Mouse (Mus musculus): Measurements from ENCODE around the gene Marf1. TPM values are rescaled to one million over a fixed set of nuclear protein-coding genes. Genes with fewer than 3 reads are reported as not detected.

Gene Marf1
- 20.7 and 28.5 TPM in 2 replicates for polyA plus RNA-seq (2014; fragmentation: Nextera tagmentation; extraction: Ambion mirVana)

DNA sequence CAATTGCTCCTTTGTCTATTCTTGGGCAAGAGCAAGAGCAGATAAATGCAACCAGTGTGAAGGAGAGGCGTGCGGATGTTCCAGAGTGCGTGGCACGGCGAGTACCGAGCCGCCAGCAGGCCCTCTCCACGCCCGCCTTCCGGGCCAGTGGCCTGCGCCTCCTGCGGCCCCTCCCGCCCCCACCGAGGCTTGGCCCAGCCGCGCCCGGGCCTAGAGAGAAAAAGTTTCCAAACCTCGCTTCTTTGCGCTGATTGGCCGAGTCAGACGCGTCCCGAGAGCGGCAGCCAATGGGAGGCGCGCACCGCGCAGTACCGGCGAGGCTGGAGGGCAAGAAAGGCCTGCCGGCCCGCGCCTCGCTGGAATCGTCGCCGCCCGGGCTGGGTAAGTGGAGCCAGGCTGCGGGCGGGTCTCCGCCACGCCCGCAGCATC lies at the start of gene Marf1, which contains the start of gene Nde1:
Marf1 (minus strand) TSS at position 364 of the 429 bp plus-strand sequence.
Nde1 (plus strand) TSS at position 288 of the 429 bp plus-strand sequence.
- peak within 1 kb of the TSS; percentile 85 for H3K4me3 ChIP-seq (ENCODE audit: low read length)
- ATAC-seq (ENCODE audit: low FRiP score, low TSS enrichment): peak; percentile 91
- H3K4me2 ChIP-seq (replicated peaks; ENCODE audit: low read depth, low read length): peak within 1 kb of the TSS; percentile 46
- peak within 1 kb of the TSS; percentile 85 for H3K9ac ChIP-seq (ENCODE audit: low read depth, low read length)
- H3K27ac ChIP-seq (ENCODE audit: low read depth, low read length): peak within 1 kb of the TSS; percentile 91
- 1% methylated on average over 43 of the region's 43 CpGs for WGBS
- no peaks in the 10 kb centered on the region for H3K9me3 ChIP-seq (ENCODE audit: control insufficient read depth, low read length)
- H3K36me3 ChIP-seq (ENCODE audit: control insufficient read depth, insufficient read depth, low read length): peaks cover 2% of the 10 kb centered on the region; the same call in 1 of the 2 replicates
- no peaks in the 10 kb centered on the region for H3K27me3 ChIP-seq (ENCODE audit: control insufficient read depth, insufficient read depth, low read length)
- peaks cover 12% of the 10 kb centered on the region for H3K4me1 ChIP-seq (ENCODE audit: control insufficient read depth, insufficient read depth, low read length)

DNA sequence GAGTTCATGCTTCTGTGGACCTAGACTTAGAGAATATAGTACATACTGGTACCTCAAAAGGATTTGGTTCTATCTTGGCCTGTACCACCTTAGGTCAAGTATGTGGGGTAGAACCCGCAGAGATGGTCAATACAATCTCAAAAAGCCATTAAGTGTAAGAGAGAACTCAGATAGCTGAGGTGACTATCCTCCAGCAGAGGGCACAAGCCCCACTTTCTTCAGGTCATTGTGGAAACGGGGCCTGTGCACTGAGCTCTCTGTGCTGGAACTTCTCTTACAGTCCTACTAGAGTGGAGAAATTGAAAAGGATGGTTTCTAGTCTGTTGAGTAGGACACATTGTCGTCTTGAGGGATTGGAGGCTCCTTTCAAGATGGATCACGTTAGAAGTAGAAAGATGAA lies 35.6 kb upstream of the Marf1 start:
- 79% methylated on average over 4 of the region's 4 CpGs for WGBS
- Histone ChIP-seq H3K36me3 (ENCODE audit: control insufficient read depth, insufficient read depth, low read length) (no peaks in the 10 kb centered on the region), H3K4me1 (ENCODE audit: control insufficient read depth, insufficient read depth, low read length) (no peaks in the 10 kb centered on the region)

DNA sequence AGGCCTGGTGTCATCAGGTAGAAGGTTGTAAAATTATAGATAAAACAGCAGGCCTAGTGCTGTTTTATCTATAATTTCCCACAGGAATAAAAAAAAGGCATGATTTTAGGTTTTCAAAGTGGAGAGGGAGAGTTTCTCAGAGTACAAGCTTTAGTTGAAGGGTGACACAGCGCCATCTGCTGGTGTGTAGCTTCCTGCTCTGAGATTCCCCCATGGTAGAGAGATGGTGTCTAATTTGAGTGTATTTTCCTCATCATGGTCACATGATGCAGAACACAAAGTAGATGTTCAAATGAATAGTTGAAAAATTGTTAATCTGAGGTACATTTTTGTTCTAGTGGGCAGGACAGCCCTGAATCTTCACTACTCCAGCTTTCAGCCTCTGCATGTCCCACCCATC lies 32.3 kb upstream of the Marf1 start:
- no peak for ATAC-seq (ENCODE audit: low FRiP score, low TSS enrichment)
- H3K9ac ChIP-seq (ENCODE audit: low read depth, low read length): no peak overlapping the region
- H3K4me1 ChIP-seq (ENCODE audit: control insufficient read depth, insufficient read depth, low read length): no peaks in the 10 kb centered on the region
- no peaks in the 10 kb centered on the region for H3K27me3 ChIP-seq (ENCODE audit: control insufficient read depth, insufficient read depth, low read length)
- H3K4me2 ChIP-seq (replicated peaks; ENCODE audit: low read depth, low read length): no peak overlapping the region
- 45% methylated on average over 1 of the region's 1 CpGs for WGBS
- H3K4me3 ChIP-seq (ENCODE audit: low read length): no peak overlapping the region
- no peak overlapping the region for H3K27ac ChIP-seq (ENCODE audit: low read depth, low read length)
- H3K36me3 ChIP-seq (ENCODE audit: control insufficient read depth, insufficient read depth, low read length): peaks cover 25% of the 10 kb centered on the region
- H3K9me3 ChIP-seq (ENCODE audit: control insufficient read depth, low read length): no peaks in the 10 kb centered on the region

More for the DNA sequence above, 35.6 kb upstream of the Marf1 start:
- no peak for ATAC-seq (ENCODE audit: low FRiP score, low TSS enrichment)
- Histone ChIP-seq H3K9ac (ENCODE audit: low read depth, low read length) (no peak overlapping the region), H3K4me2 (replicated peaks; ENCODE audit: low read depth, low read length) (no peak overlapping the region), H3K4me3 (ENCODE audit: low read length) (no peak overlapping the region), H3K27ac (ENCODE audit: low read depth, low read length) (no peak overlapping the region), H3K27me3 (ENCODE audit: control insufficient read depth, insufficient read depth, low read length) (no peaks in the 10 kb centered on the region), H3K9me3 (ENCODE audit: control insufficient read depth, low read length) (no peaks in the 10 kb centered on the region)

DNA sequence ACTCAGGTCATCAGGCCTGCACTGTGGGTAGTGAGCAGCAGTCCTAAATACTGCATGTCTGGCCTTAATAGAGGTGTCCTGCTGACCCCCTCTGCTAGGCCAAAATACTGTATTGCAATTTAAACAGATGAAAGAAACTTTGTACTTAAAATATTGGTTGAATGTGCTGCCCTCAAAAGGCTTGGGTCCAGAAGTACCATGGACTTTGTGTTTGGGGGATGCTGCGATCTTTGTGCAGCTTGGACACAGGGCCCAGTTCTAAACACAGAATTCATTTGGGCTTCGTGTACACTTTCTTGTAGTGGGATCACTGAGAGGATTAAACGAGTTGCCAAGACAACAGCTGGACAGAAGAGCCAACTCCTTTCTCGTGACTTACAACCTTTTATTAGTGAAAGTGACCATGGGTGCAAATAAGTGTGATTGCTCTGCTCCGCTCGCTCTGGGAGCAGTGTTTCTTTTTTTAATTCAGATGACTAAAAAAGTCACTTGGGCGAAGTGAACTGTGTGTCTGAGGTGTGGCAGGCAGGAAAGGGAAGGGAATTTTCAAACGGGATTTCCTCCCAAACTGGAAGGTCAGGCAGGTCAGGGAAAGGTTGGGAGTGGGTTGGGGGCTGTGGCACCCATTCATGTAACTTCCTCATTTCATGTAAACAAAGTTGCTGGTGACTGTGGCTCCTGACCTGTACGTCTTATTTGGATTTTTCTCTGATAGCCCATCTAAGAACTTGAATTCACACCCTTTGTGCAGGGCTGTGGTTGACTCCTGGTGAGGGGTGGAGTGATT lies 31.2 kb upstream of the Marf1 start:
- 73% methylated on average over 9 of the region's 9 CpGs for WGBS
- no peaks in the 10 kb centered on the region for H3K4me1 ChIP-seq (ENCODE audit: control insufficient read depth, insufficient read depth, low read length)
- H3K36me3 ChIP-seq (ENCODE audit: control insufficient read depth, insufficient read depth, low read length): peaks cover 35% of the 10 kb centered on the region
- no peaks in the 10 kb centered on the region for H3K9me3 ChIP-seq (ENCODE audit: control insufficient read depth, low read length)
- no peak overlapping the region for H3K9ac ChIP-seq (ENCODE audit: low read depth, low read length)
- no peak for ATAC-seq (ENCODE audit: low FRiP score, low TSS enrichment)
- H3K27ac ChIP-seq (ENCODE audit: low read depth, low read length): no peak overlapping the region
- H3K4me2 ChIP-seq (replicated peaks; ENCODE audit: low read depth, low read length): no peak overlapping the region
- no peaks in the 10 kb centered on the region for H3K27me3 ChIP-seq (ENCODE audit: control insufficient read depth, insufficient read depth, low read length)
- no peak overlapping the region for H3K4me3 ChIP-seq (ENCODE audit: low read length)

DNA sequence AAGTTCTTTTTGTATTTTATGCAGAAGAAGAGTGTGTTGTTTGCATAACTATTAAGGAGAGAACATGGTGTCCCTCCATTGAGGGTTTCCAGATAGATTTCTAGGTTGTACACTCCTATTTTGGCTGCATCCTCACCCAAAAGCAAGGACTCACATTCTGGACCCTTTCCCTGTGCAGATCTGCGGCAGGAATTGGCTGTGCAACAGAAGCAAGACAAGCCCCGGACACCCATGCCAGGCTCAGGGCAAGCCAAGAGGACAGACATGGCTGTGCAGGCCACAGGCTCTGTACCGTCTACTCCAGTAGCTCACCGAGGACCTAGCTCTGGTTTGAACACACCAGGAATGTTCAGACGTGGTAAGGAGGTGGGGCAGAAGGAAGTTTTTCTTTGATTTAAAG lies 22.4 kb upstream of the Marf1 start:
- Histone ChIP-seq H3K27ac (ENCODE audit: low read depth, low read length) (no peak overlapping the region), H3K4me3 (ENCODE audit: low read length) (no peak overlapping the region), H3K9ac (ENCODE audit: low read depth, low read length) (no peak overlapping the region), H3K27me3 (ENCODE audit: control insufficient read depth, insufficient read depth, low read length) (no peaks in the 10 kb centered on the region), H3K9me3 (ENCODE audit: control insufficient read depth, low read length) (no peaks in the 10 kb centered on the region), H3K4me2 (replicated peaks; ENCODE audit: low read depth, low read length) (no peak overlapping the region), H3K4me1 (ENCODE audit: control insufficient read depth, insufficient read depth, low read length) (no peaks in the 10 kb centered on the region), H3K36me3 (ENCODE audit: control insufficient read depth, insufficient read depth, low read length) (peaks cover 94% of the 10 kb centered on the region)
- no peak for ATAC-seq (ENCODE audit: low FRiP score, low TSS enrichment)
- WGBS: 95% methylated on average over 5 of the region's 5 CpGs

DNA sequence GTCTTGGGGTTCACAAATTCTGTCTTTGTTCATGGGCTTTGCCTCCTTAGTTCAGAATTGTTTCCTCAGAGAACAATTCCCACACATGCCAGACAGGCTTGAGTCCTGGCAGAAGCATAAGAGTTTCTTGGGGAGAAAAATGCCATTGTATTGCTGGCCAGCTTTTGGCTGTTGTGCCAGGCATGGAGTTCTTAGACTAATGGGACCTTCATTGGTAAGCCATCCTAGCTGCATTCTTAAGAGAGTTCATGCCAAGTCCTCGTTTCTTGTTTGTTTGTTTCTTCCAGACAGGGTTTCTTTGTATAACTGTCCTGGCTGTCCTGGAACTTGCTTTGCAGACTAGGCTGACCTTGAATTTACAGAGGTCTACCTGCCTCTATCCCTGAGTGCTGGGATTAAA lies 20.7 kb upstream of the Marf1 start:
- no peak overlapping the region for H3K9ac ChIP-seq (ENCODE audit: low read depth, low read length)
- no peaks in the 10 kb centered on the region for H3K4me1 ChIP-seq (ENCODE audit: control insufficient read depth, insufficient read depth, low read length)
- ATAC-seq (ENCODE audit: low FRiP score, low TSS enrichment): no peak
- no peaks in the 10 kb centered on the region for H3K9me3 ChIP-seq (ENCODE audit: control insufficient read depth, low read length)
- H3K4me3 ChIP-seq (ENCODE audit: low read length): no peak overlapping the region
- no peaks in the 10 kb centered on the region for H3K27me3 ChIP-seq (ENCODE audit: control insufficient read depth, insufficient read depth, low read length)
- H3K36me3 ChIP-seq (ENCODE audit: control insufficient read depth, insufficient read depth, low read length): peaks cover 93% of the 10 kb centered on the region
- no peak overlapping the region for H3K27ac ChIP-seq (ENCODE audit: low read depth, low read length)
- H3K4me2 ChIP-seq (replicated peaks; ENCODE audit: low read depth, low read length): no peak overlapping the region
- WGBS: 71% methylated on average over 1 of the region's 1 CpGs

DNA sequence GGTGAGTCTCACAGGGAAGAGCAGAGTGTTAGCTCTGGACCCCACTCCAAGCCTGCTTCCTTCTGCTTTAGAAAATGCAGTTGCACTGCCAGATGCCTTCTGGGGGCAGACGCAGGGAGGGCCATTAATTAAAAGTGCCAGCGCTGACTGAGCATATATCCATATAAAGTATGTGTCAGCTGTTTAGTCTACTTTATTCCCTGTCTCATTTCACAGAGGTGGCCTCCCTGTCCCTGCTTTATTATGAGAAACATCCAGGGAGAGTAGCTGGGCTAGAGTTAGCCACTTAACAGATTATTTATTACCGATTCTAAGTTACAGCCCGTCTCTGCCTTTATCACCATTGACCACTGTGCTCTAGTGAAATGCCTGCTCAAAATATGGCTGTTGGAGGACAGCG lies 19.2 kb upstream of the Marf1 start:
- Histone ChIP-seq H3K9ac (ENCODE audit: low read depth, low read length) (no peak overlapping the region), H3K27ac (ENCODE audit: low read depth, low read length) (no peak overlapping the region), H3K4me1 (ENCODE audit: control insufficient read depth, insufficient read depth, low read length) (no peaks in the 10 kb centered on the region), H3K36me3 (ENCODE audit: control insufficient read depth, insufficient read depth, low read length) (peaks cover 92% of the 10 kb centered on the region), H3K4me3 (ENCODE audit: low read length) (no peak overlapping the region), H3K27me3 (ENCODE audit: control insufficient read depth, insufficient read depth, low read length) (no peaks in the 10 kb centered on the region), H3K4me2 (replicated peaks; ENCODE audit: low read depth, low read length) (no peak overlapping the region), H3K9me3 (ENCODE audit: control insufficient read depth, low read length) (no peaks in the 10 kb centered on the region)
- no peak for ATAC-seq (ENCODE audit: low FRiP score, low TSS enrichment)
- WGBS: 51% methylated on average over 5 of the region's 5 CpGs

DNA sequence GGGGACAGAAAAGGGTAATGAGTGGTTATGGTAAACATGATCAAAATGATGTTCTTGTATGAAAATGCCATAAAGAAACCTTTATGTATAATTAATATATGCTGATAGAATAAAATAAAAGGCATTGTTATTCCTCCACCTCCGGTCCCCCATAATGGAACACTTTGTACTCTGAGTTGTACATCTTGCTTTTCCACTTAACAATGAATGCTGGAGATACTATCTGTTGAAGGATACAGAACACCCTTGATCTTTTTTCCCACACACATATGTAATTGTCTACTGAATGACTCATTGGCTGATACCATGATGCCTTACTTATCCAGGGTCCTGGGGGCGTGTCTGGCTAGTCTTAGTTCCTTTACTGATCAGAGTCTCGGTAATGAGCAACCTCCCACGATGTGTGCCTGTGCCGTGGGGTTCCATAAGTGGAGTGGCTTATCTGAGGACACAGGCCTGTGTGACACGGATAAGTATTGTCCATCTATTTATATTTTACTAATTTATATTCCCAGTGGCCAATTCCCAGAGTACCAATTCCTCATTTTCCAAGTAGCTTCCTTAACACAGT lies 17.1 kb upstream of the Marf1 start:
- Histone ChIP-seq H3K9me3 (ENCODE audit: control insufficient read depth, low read length) (no peaks in the 10 kb centered on the region), H3K9ac (ENCODE audit: low read depth, low read length) (no peak overlapping the region), H3K4me3 (ENCODE audit: low read length) (no peak overlapping the region), H3K4me1 (ENCODE audit: control insufficient read depth, insufficient read depth, low read length) (no peaks in the 10 kb centered on the region), H3K27ac (ENCODE audit: low read depth, low read length) (no peak overlapping the region), H3K36me3 (ENCODE audit: control insufficient read depth, insufficient read depth, low read length) (peaks cover 93% of the 10 kb centered on the region), H3K27me3 (ENCODE audit: control insufficient read depth, insufficient read depth, low read length) (no peaks in the 10 kb centered on the region), H3K4me2 (replicated peaks; ENCODE audit: low read depth, low read length) (no peak overlapping the region)
- ATAC-seq (ENCODE audit: low FRiP score, low TSS enrichment): no peak
- 82% methylated on average over 6 of the region's 6 CpGs for WGBS

DNA sequence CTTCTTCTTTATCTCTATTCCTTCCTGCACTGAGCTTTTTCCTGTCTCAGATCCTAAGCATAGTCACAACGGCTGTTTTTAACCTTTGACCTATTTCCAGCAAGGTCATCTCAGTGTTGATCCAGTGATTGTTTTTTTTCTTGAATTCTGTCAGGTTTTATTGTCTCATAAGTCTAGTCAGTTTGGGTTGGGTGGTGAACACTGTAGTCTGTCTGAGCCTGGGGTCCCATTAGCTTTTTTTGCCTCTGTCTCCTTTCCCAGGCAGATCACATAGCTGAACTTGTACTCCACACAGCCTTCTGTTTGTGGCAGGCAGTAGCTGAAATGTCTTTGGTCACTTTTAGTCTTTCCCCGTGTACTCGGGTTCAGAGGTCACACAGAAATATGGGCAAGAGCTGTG lies 14.9 kb upstream of the Marf1 start:
- no peak for ATAC-seq (ENCODE audit: low FRiP score, low TSS enrichment)
- WGBS: 29% methylated on average over 3 of the region's 3 CpGs
- peaks cover 93% of the 10 kb centered on the region for H3K36me3 ChIP-seq (ENCODE audit: control insufficient read depth, insufficient read depth, low read length)

More for the DNA sequence above, 14.9 kb upstream of the Marf1 start:
- H3K9me3 ChIP-seq (ENCODE audit: control insufficient read depth, low read length): no peaks in the 10 kb centered on the region
- H3K4me3 ChIP-seq (ENCODE audit: low read length): no peak overlapping the region
- no peak overlapping the region for H3K4me2 ChIP-seq (replicated peaks; ENCODE audit: low read depth, low read length)
- no peak overlapping the region for H3K9ac ChIP-seq (ENCODE audit: low read depth, low read length)
- no peaks in the 10 kb centered on the region for H3K27me3 ChIP-seq (ENCODE audit: control insufficient read depth, insufficient read depth, low read length)
- H3K4me1 ChIP-seq (ENCODE audit: control insufficient read depth, insufficient read depth, low read length): no peaks in the 10 kb centered on the region
- no peak overlapping the region for H3K27ac ChIP-seq (ENCODE audit: low read depth, low read length)

All from kidney, embryonic 14.5 days (tissue).